Mouse (Mus musculus) thymus, adult 2 months (tissue): ENCODE results near the gene Rap1gap. TPM values are rescaled to one million over a fixed set of nuclear protein-coding genes. Genes with fewer than 3 reads are reported as not detected.

Experiments
- DNase-seq: peaks from one replicate; pipeline ENCODE4 v3.0.0; 2021
- H3K27ac ChIP-seq: fragments of 200-500 bp; 2 replicates; pipeline ENCODE4 v1.5.1; 2012; ENCODE audit warnings: low read length, control low read depth; ENCODE audit not compliant: control insufficient read depth, insufficient read depth
- H3K27me3 ChIP-seq: fragments of 200-500 bp; 2 replicates; pipeline ENCODE4 v1.6.1; 2012; ENCODE audit warnings: mild to moderate bottlenecking, low read length, moderate library complexity, mixed read lengths; ENCODE audit not compliant: control insufficient read depth, insufficient read depth
- H3K36me3 ChIP-seq: fragments of 200-500 bp; 2 replicates; pipeline ENCODE4 v1.6.1; 2012; ENCODE audit warnings: mild to moderate bottlenecking, low read length, moderate library complexity; ENCODE audit not compliant: control insufficient read depth, insufficient read depth
- H3K4me1 ChIP-seq: fragments of 200-500 bp; replicated peaks from 2 replicates; pipeline ENCODE4 v1.6.1; 2012; ENCODE audit warnings: low read length; ENCODE audit not compliant: control insufficient read depth, insufficient read depth
- H3K4me3 ChIP-seq: fragments of 200-500 bp; 2 replicates; pipeline ENCODE4 v1.5.1; 2012; ENCODE audit warnings: mild to moderate bottlenecking, low read length, control low read depth, moderate library complexity; ENCODE audit not compliant: control insufficient read depth, insufficient read depth
- CTCF ChIP-seq: fragments of 200-500 bp; IDR thresholded peaks from 2 replicates; pipeline ENCODE4 v1.5.1; 2012; ENCODE audit warnings: mild to moderate bottlenecking, control low read depth, low read length, moderate library complexity, borderline replicate concordance; ENCODE audit not compliant: control insufficient read depth, poor library complexity, insufficient read depth; ENCODE audit errors: extremely low read depth
- POLR2A ChIP-seq: fragments of 200-500 bp; IDR thresholded peaks from 2 replicates; pipeline ENCODE4 v1.6.1; 2012; ENCODE audit warnings: mild to moderate bottlenecking, low read length, control low read depth, moderate library complexity; ENCODE audit not compliant: control insufficient read depth, poor library complexity, insufficient read depth; ENCODE audit errors: extremely low read depth
- WGBS: fragments of 180-500 bp; shearing (Covaris S2); methylation state at CpG from one replicate; pipeline ENCODE4 v1.1.7; 2018; 5-methylcytosine and 5-hydroxymethylcytosine counted together
- polyA plus RNA-seq: library from polyadenylated mRNA; depleted of rRNA; stranded (reverse); fragments of >200 nt; gene quantifications from 2 replicates; pipeline ENCODE4 v1.2.3, GENCODE M21; 2012

Rap1gap gene
- polyA plus RNA-seq, 1 experiment: 26.1 TPM

- no peak overlapping the region for H3K27ac ChIP-seq
- DNase-seq: no peak
- H3K4me3 ChIP-seq: no peak overlapping the region
- WGBS: 96% methylated on average over 3 of the region's 3 CpGs
- no peaks in the 10 kb centered on the region for H3K4me1 ChIP-seq
- TF ChIP-seq POLR2A (no peak), CTCF (no peak)
- no peaks in the 10 kb centered on the region for H3K27me3 ChIP-seq
- peaks cover 74% of the 10 kb centered on the region for H3K36me3 ChIP-seq
Measured at GRCm38 (mm10) chr4:137631596-137631995, 32.9 kb upstream of the Rap1gap start.

- Histone ChIP-seq H3K27ac (no peak overlapping the region), H3K36me3 (peaks cover 81% of the 10 kb centered on the region), H3K4me1 (no peaks in the 10 kb centered on the region), H3K4me3 (no peak overlapping the region), H3K27me3 (no peaks in the 10 kb centered on the region)
- TF ChIP-seq CTCF (no peak), POLR2A (no peak)
- DNase-seq: no peak
- 87% methylated on average over 4 of the region's 4 CpGs for WGBS
Measured at GRCm38 (mm10) chr4:137633394-137633793, 31.1 kb upstream of the Rap1gap start.

- Histone ChIP-seq H3K4me3 (no peak overlapping the region), H3K27ac (no peak overlapping the region), H3K36me3 (peaks cover 76% of the 10 kb centered on the region), H3K4me1 (peaks cover 4% of the 10 kb centered on the region), H3K27me3 (no peaks in the 10 kb centered on the region)
- no peak for DNase-seq
- TF ChIP-seq POLR2A (no peak), CTCF (no peak)
- 98% methylated on average over 3 of the region's 3 CpGs for WGBS
Measured at GRCm38 (mm10) chr4:137636597-137636996, 27.9 kb upstream of the Rap1gap start.

- Histone ChIP-seq H3K4me3 (no peak overlapping the region), H3K27me3 (no peaks in the 10 kb centered on the region), H3K27ac (no peak overlapping the region), H3K4me1 (peaks cover 4% of the 10 kb centered on the region), H3K36me3 (peaks cover 60% of the 10 kb centered on the region)
- TF ChIP-seq POLR2A (no peak), CTCF (no peak)
- 11% methylated on average over 5 of the region's 5 CpGs for WGBS
- peak; percentile 27 for DNase-seq
Measured at GRCm38 (mm10) chr4:137641556-137641955, 23.0 kb upstream of the Rap1gap start.

GRCm38 (mm10) chr4:137642101-137642500 lies 22.4 kb upstream of the Rap1gap start:
- TF ChIP-seq CTCF: no peak
- no peak for TF ChIP-seq POLR2A
- peaks cover 4% of the 10 kb centered on the region for H3K4me1 ChIP-seq
- no peak overlapping the region for H3K27ac ChIP-seq
- H3K36me3 ChIP-seq: peaks cover 59% of the 10 kb centered on the region
- no peak overlapping the region for H3K4me3 ChIP-seq
- 65% methylated on average over 2 of the region's 2 CpGs for WGBS
- DNase-seq: no peak
- H3K27me3 ChIP-seq: no peaks in the 10 kb centered on the region

- no peak for DNase-seq
- 87% methylated on average over 2 of the region's 2 CpGs for WGBS
- no peak overlapping the region for H3K4me3 ChIP-seq
- H3K4me1 ChIP-seq: peaks cover 4% of the 10 kb centered on the region
- H3K36me3 ChIP-seq: peaks cover 52% of the 10 kb centered on the region
- H3K27me3 ChIP-seq: no peaks in the 10 kb centered on the region
- H3K27ac ChIP-seq: no peak overlapping the region
- TF ChIP-seq POLR2A: no peak
- no peak for TF ChIP-seq CTCF
Measured at GRCm38 (mm10) chr4:137643459-137643858, 21.1 kb upstream of the Rap1gap start.

- Histone ChIP-seq H3K27ac (no peak overlapping the region), H3K36me3 (peaks cover 57% of the 10 kb centered on the region), H3K27me3 (no peaks in the 10 kb centered on the region), H3K4me3 (no peak overlapping the region), H3K4me1 (peaks cover 3% of the 10 kb centered on the region)
- TF ChIP-seq POLR2A (no peak), CTCF (no peak)
- no peak for DNase-seq
Measured at GRCm38 (mm10) chr4:137646262-137646661, 18.3 kb upstream of the Rap1gap start.
